Mouse (Mus musculus) heart, postnatal 36 days (tissue): ENCODE results near the gene Slc26a10. TPM values are rescaled to one million over a fixed set of nuclear protein-coding genes. Genes with fewer than 3 reads are reported as not detected.

ENCODE experiments used
- DNase-seq, 2 experiments: peaks; one replicate each; pipeline ENCODE4 v3.0.0; 2021 to 2022
- intact Hi-C: fragments of 180-260 bp; cut with DNase I; formaldehyde crosslinking; loops from one replicate; pipeline ENCODE4 v1.15.1; 2025
- total RNA-seq, 2 experiments: library from RNA; stranded (reverse); gene quantifications; 2 replicates each; pipeline ENCODE4 v1.2.3; 2021

Slc26a10 gene
- total RNA-seq = 10 to 100 TPM; 17.2 to 23.1 TPM

- peak in 1 of 2 experiments; percentile 59 for DNase-seq
- intact Hi-C loops = no loop called here
Measured at GRCm38 (mm10) chr10:127179871-127180694, at the start of gene Slc26a10. Gene Slc26a10, minus strand, starts transcription at chr10:127180645.

- intact Hi-C loops = loop anchor here (1.0 to 2.0 kb wide), 3 partner anchors 52 to 104 kb away; partner anchors contain the start of gene B4galnt1
- DNase-seq = peak; percentile 48 to 56
Measured at GRCm38 (mm10) chr10:127228897-127229296, 48.5 kb upstream of the Slc26a10 start.

GRCm38 (mm10) chr10:127227163-127227562 lies 46.7 kb upstream of the Slc26a10 start:
- intact Hi-C loops = no loop called here
- no peak for DNase-seq

- no peak for DNase-seq
- intact Hi-C loops = no loop called here
Measured at GRCm38 (mm10) chr10:127226318-127226895, 46.0 kb upstream of the Slc26a10 start.

- intact Hi-C loops = no loop called here
- no peak for DNase-seq
Measured at GRCm38 (mm10) chr10:127225732-127226131, 45.3 kb upstream of the Slc26a10 start.

GRCm38 (mm10) chr10:127225213-127225612 lies 44.8 kb upstream of the Slc26a10 start:
- intact Hi-C loops = no loop called here
- no peak for DNase-seq

- intact Hi-C loops = no loop called here
Measured at GRCm38 (mm10) chr10:127218339-127218738, 37.9 kb upstream of the Slc26a10 start.

GRCm38 (mm10) chr10:127217177-127217576 lies 36.7 kb upstream of the Slc26a10 start:
- intact Hi-C loops = no loop called here
- DNase-seq = no peak

More at GRCm38 (mm10) chr10:127218339-127218738, 37.9 kb upstream of the Slc26a10 start:
- DNase-seq = no peak

- DNase-seq = no peak
- intact Hi-C loops = no loop called here
Measured at GRCm38 (mm10) chr10:127216456-127216855, 36.0 kb upstream of the Slc26a10 start.

- intact Hi-C loops = no loop called here
Measured at GRCm38 (mm10) chr10:127214422-127214803, 34.0 kb upstream of the Slc26a10 start.

GRCm38 (mm10) chr10:127213704-127214421 lies 33.4 kb upstream of the Slc26a10 start:
- intact Hi-C loops = no loop called here
- no peak for DNase-seq

More at GRCm38 (mm10) chr10:127214422-127214803, 34.0 kb upstream of the Slc26a10 start:
- no peak for DNase-seq

- intact Hi-C loops = no loop called here
- DNase-seq = no peak
Measured at GRCm38 (mm10) chr10:127213272-127213671, 32.8 kb upstream of the Slc26a10 start.

GRCm38 (mm10) chr10:127211414-127211854 lies 31.0 kb upstream of the Slc26a10 start, which contains the start of gene Pip4k2c:
Gene Pip4k2c, minus strand, starts transcription at chr10:127211585.
- peak; percentile 87 to 90 for DNase-seq
- intact Hi-C loops = no loop called here

- no peak for DNase-seq
- intact Hi-C loops = no loop called here
Measured at GRCm38 (mm10) chr10:127210961-127211405, 30.5 kb upstream of the Slc26a10 start.

- no peak for DNase-seq
- intact Hi-C loops = no loop called here
Measured at GRCm38 (mm10) chr10:127209928-127210570, 29.6 kb upstream of the Slc26a10 start.

- intact Hi-C loops = no loop called here
- no peak for DNase-seq
Measured at GRCm38 (mm10) chr10:127208921-127209320, 28.5 kb upstream of the Slc26a10 start.

- intact Hi-C loops = no loop called here
- no peak for DNase-seq
Measured at GRCm38 (mm10) chr10:127205373-127205772, 24.9 kb upstream of the Slc26a10 start.

- DNase-seq = no peak
- intact Hi-C loops = no loop called here
Measured at GRCm38 (mm10) chr10:127204589-127204988, 24.1 kb upstream of the Slc26a10 start.

GRCm38 (mm10) chr10:127203106-127203505 lies 22.7 kb upstream of the Slc26a10 start:
- intact Hi-C loops = no loop called here
- DNase-seq = no peak

GRCm38 (mm10) chr10:127200279-127200678 lies 19.8 kb upstream of the Slc26a10 start:
- intact Hi-C loops = no loop called here
- DNase-seq = no peak
